ENCODE assay signal across 8 mouse cellular contexts in genomic region chr2:181593042-181593421, GRCm38 (mm10). TPM values are rescaled to one million over a fixed set of nuclear protein-coding genes. Genes with fewer than 3 reads are reported as not detected.
DNase-seq lines count a peak whose midpoint lies in the region; ATAC-seq and TF ChIP-seq lines count a peak whose summit lies in the region.

No protein-coding gene starts in this region.

- 2% methylated on average over 6 of the region's 6 CpGs for WGBS in kidney, embryonic 14.5 days
- WGBS in bone marrow, adult 2 months, result 2% methylated on average over 6 of the region's 6 CpGs
- 9% methylated on average over 6 of the region's 6 CpGs for WGBS in hindbrain, embryonic 12.5 days
- WGBS in lung, postnatal 0 days, result under 1% methylated on average over 6 of the region's 6 CpGs

- peak overlapping the region; percentile 84 for H3K4me2 ChIP-seq in kidney, embryonic 14.5 days (replicated peaks; ENCODE audit: low read depth, low read length)
- H3K4me2 ChIP-seq in hindbrain, embryonic 12.5 days (replicated peaks), result peak overlapping the region; percentile 87
- H3K4me2 ChIP-seq in lung, postnatal 0 days (replicated peaks; ENCODE audit: low read depth, low read length), result peak overlapping the region; percentile 88

- TF ChIP-seq CTCF in bone marrow, adult 2 months (IDR thresholded peaks at IDR 0.05; ENCODE audit: control insufficient read depth, insufficient read depth, low read length), result no peak
- TF ChIP-seq CTCF in lung, postnatal 0 days (IDR thresholded peaks at IDR 0.05), result no peak

- H3K27ac ChIP-seq in kidney, embryonic 14.5 days (ENCODE audit: low read depth, low read length), result peak overlapping the region; percentile 89
- peak overlapping the region; percentile 82 for H3K27ac ChIP-seq in bone marrow, adult 2 months (ENCODE audit: control insufficient read depth, insufficient read depth, low read depth, low read length, poor library complexity)
- peak overlapping the region; percentile 88 for H3K27ac ChIP-seq in hindbrain, embryonic 12.5 days
- H3K27ac ChIP-seq in lung, postnatal 0 days (ENCODE audit: low read length), result peak overlapping the region; percentile 91

- peak overlapping the region; percentile 94 for H3K9ac ChIP-seq in kidney, embryonic 14.5 days (ENCODE audit: low read depth, low read length)
- H3K9ac ChIP-seq in hindbrain, embryonic 12.5 days, result peak overlapping the region; percentile 98
- H3K9ac ChIP-seq in lung, postnatal 0 days (replicated peaks; ENCODE audit: low read depth), result peak overlapping the region; percentile 88

- H3K4me3 ChIP-seq in kidney, embryonic 14.5 days (ENCODE audit: low read length), result peak overlapping the region; percentile 88
- peak overlapping the region; percentile 89 for H3K4me3 ChIP-seq in bone marrow, adult 2 months (replicated peaks; ENCODE audit: control insufficient read depth, low read depth, low read length)
- peak overlapping the region; percentile 97 for H3K4me3 ChIP-seq in hindbrain, embryonic 12.5 days
- H3K4me3 ChIP-seq in lung, postnatal 0 days (ENCODE audit: low read depth, low read length), result peak overlapping the region; percentile 90

- TF ChIP-seq POLR2A in bone marrow, adult 2 months (IDR thresholded peaks at IDR 0.05; ENCODE audit: borderline replicate concordance, control insufficient read depth, low read depth, low read length), result no peak

- H3K27me3 ChIP-seq in kidney, embryonic 14.5 days (ENCODE audit: control insufficient read depth, insufficient read depth, low read length), result no peaks in the 10 kb centered on the region
- no peaks in the 10 kb centered on the region for H3K27me3 ChIP-seq in hindbrain, embryonic 12.5 days
- H3K27me3 ChIP-seq in lung, postnatal 0 days (replicated peaks; ENCODE audit: insufficient read depth, low read length), result no peaks in the 10 kb centered on the region

- H3K9me3 ChIP-seq in kidney, embryonic 14.5 days (ENCODE audit: control insufficient read depth, low read length), result no peaks in the 10 kb centered on the region
- no peaks in the 10 kb centered on the region for H3K9me3 ChIP-seq in hindbrain, embryonic 12.5 days (replicated peaks)
- H3K9me3 ChIP-seq in lung, postnatal 0 days (ENCODE audit: low read length), result no peaks in the 10 kb centered on the region

- no peak for TF ChIP-seq EP300 in lung, postnatal 0 days (IDR thresholded peaks at IDR 0.05)

- H3K36me3 ChIP-seq in kidney, embryonic 14.5 days (ENCODE audit: control insufficient read depth, insufficient read depth, low read length), result peaks cover 28% of the 10 kb centered on the region
- H3K36me3 ChIP-seq in hindbrain, embryonic 12.5 days, result peaks cover 39% of the 10 kb centered on the region
- H3K36me3 ChIP-seq in lung, postnatal 0 days (ENCODE audit: insufficient read depth, low read length), result 0 out of 2 replicates have a peak, but pooled peaks cover 7% of the 10 kb centered on the region

- H3K4me1 ChIP-seq in kidney, embryonic 14.5 days (ENCODE audit: control insufficient read depth, insufficient read depth, low read length), result peaks cover 12% of the 10 kb centered on the region; the same call in 1 of the 2 replicates
- H3K4me1 ChIP-seq in bone marrow, adult 2 months (ENCODE audit: control insufficient read depth, insufficient read depth, low read length), result no peaks in the 10 kb centered on the region
- peaks cover 33% of the 10 kb centered on the region for H3K4me1 ChIP-seq in hindbrain, embryonic 12.5 days
- peaks cover 13% of the 10 kb centered on the region; the same call in 1 of the 2 replicates for H3K4me1 ChIP-seq in lung, postnatal 0 days (ENCODE audit: insufficient read depth, low read depth, low read length)

- peak; percentile 40 for ATAC-seq in kidney, embryonic 14.5 days (ENCODE audit: low FRiP score, low TSS enrichment)
- peak; percentile 17 for ATAC-seq in hindbrain, embryonic 12.5 days (ENCODE audit: low FRiP score)
- ATAC-seq in lung, postnatal 0 days, result peak; percentile 34

- DNase-seq in kidney, postnatal 36 days, result no peak
- DNase-seq in lung, postnatal 0 days (ENCODE audit: low spot score), result peak; percentile 66
- peak; percentile 69 for DNase-seq in testis, postnatal 10 days (ENCODE audit: low spot score)
- no peak for DNase-seq in right cerebral cortex, adult 18-20 months
- no peak for DNase-seq in cerebellum, adult 18-20 months

RNA-seq across cellular contexts. Expression of gene Zfp512b, which starts 0.4 kb away (rescaled TPM):
- 28.5 and 50.6 TPM in 2 replicates for polyA plus RNA-seq in kidney, embryonic 14.5 days (2014; fragmentation: Nextera tagmentation; extraction: Ambion mirVana)
- polyA plus RNA-seq in bone marrow, adult 2 months (2011; ENCODE audit: insufficient read depth, insufficient read length, low replicate concordance, missing spikeins), result 12.6 and 31.9 TPM in 2 replicates
- polyA plus RNA-seq in hindbrain, embryonic 12.5 days (2016; fragmentation: Nextera tagmentation; extraction: Ambion mirVana), result 91.0 and 97.7 TPM in 2 replicates
- 21.8 and 24.4 TPM in 2 replicates for polyA plus RNA-seq in lung, postnatal 0 days (2015; fragmentation: Nextera tagmentation; extraction: Ambion mirVana)

RNA-seq across cellular contexts. Expression of gene Prpf6, which starts 1.4 kb away (rescaled TPM):
- polyA plus RNA-seq in kidney, embryonic 14.5 days (2014; fragmentation: Nextera tagmentation; extraction: Ambion mirVana), result 64.5 and 64.8 TPM in 2 replicates
- 15.7 and 27.7 TPM in 2 replicates for polyA plus RNA-seq in bone marrow, adult 2 months (2011; ENCODE audit: insufficient read depth, insufficient read length, low replicate concordance, missing spikeins)
- 72.0 and 72.4 TPM in 2 replicates for polyA plus RNA-seq in hindbrain, embryonic 12.5 days (2016; fragmentation: Nextera tagmentation; extraction: Ambion mirVana)
- 32.3 and 33.6 TPM in 2 replicates for polyA plus RNA-seq in lung, postnatal 0 days (2015; fragmentation: Nextera tagmentation; extraction: Ambion mirVana)

RNA-seq across cellular contexts. Expression of gene Samd10, which starts 6.0 kb away (rescaled TPM):
- 24.5 and 29.2 TPM in 2 replicates for polyA plus RNA-seq in kidney, embryonic 14.5 days (2014; fragmentation: Nextera tagmentation; extraction: Ambion mirVana)
- polyA plus RNA-seq in bone marrow, adult 2 months (2011; ENCODE audit: insufficient read depth, insufficient read length, low replicate concordance, missing spikeins), result 0.75 and 6.5 TPM in 2 replicates
- polyA plus RNA-seq in hindbrain, embryonic 12.5 days (2016; fragmentation: Nextera tagmentation; extraction: Ambion mirVana), result 97.4 and 101 TPM in 2 replicates
- polyA plus RNA-seq in lung, postnatal 0 days (2015; fragmentation: Nextera tagmentation; extraction: Ambion mirVana), result 20.8 and 21.3 TPM in 2 replicates

RNA-seq across cellular contexts. Expression of gene Uckl1, which starts 8.3 kb away (rescaled TPM):
- polyA plus RNA-seq in kidney, embryonic 14.5 days (2014; fragmentation: Nextera tagmentation; extraction: Ambion mirVana), result 45.3 and 49.4 TPM in 2 replicates
- 36.5 and 129 TPM in 2 replicates for polyA plus RNA-seq in bone marrow, adult 2 months (2011; ENCODE audit: insufficient read depth, insufficient read length, low replicate concordance, missing spikeins)
- polyA plus RNA-seq in hindbrain, embryonic 12.5 days (2016; fragmentation: Nextera tagmentation; extraction: Ambion mirVana), result 64.2 and 66.3 TPM in 2 replicates
- 41.8 and 43.3 TPM in 2 replicates for polyA plus RNA-seq in lung, postnatal 0 days (2015; fragmentation: Nextera tagmentation; extraction: Ambion mirVana)

Comparison
In these comparisons a context has a peak if more than half of its experiments do, and no peak if none do; other contexts are left out.
1. DNase-seq: peak in lung, postnatal 0 days (single experiment) and testis, postnatal 10 days (single experiment); none in kidney, postnatal 36 days (0 of 2), right cerebral cortex, adult 18-20 months (single experiment) and cerebellum, adult 18-20 months (0 of 2).
2. Peak in every context shown above with its lines, with median percentiles within 50 percentile points of each other: ATAC-seq, H3K27ac ChIP-seq, H3K4me2 ChIP-seq, H3K4me3 ChIP-seq and H3K9ac ChIP-seq.